Mouse (Mus musculus) adrenal gland (tissue): ENCODE measurements around the gene Gtdc1.

Experiments
- intact Hi-C: fragments of 180-260 bp; cut with DNase I; formaldehyde crosslinking; loops from one replicate; pipeline ENCODE4 v1.15.1; 2025

The Gtdc1 gene

DNA sequence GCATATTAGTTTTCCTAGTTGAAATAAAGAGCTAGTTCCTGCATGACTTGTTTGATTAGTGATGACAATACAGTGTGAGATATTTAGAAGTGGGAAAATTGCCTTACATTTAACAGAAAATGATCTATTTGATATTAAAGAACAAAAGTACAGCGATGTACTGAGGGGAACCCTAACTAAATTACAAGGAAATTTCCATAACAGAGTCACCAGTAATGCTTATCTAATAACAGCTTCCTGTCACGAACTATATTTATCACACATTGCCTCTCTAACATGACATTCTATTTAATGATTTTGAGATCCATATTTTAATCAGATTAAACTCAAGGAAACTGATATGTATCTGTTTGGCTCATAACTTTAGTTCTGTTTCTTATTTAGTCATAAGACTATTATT lies 126.1 kb downstream of the Gtdc1 start:
- intact Hi-C loops: no loop called here

DNA sequence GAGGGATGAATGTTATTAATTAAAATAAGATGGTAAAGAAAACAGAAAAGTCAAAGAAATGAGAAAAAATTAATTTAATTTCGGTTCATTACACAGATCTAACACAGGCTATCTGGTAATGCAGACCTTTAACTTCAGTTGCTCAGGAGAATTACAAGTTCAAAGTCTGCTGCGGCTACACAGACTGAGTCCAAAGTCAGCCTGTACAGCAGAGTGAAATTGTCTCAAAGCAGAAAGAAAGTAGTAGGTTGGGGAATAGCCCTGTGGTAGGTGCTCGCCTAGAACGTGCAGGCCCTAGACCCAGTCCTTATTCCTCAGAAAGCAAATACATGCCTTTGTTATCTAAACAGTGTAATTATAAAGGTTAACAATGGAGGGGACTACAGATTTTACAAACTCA lies 135.6 kb downstream of the Gtdc1 start:
- intact Hi-C loops: no loop called here

- intact Hi-C loops: no loop called here
Observed at GRCm38 (mm10) chr2:44791134-44791533, 136.3 kb downstream of the Gtdc1 start.

GRCm38 (mm10) chr2:44782746-44783145 lies 144.7 kb downstream of the Gtdc1 start:
- intact Hi-C loops: no loop called here

GRCm38 (mm10) chr2:44780961-44781360 lies 146.5 kb downstream of the Gtdc1 start:
- intact Hi-C loops: no loop called here

GRCm38 (mm10) chr2:44763898-44764297 lies 163.6 kb downstream of the Gtdc1 start:
- intact Hi-C loops: no loop called here

- intact Hi-C loops: no loop called here
Observed at GRCm38 (mm10) chr2:44736618-44737017, 190.8 kb downstream of the Gtdc1 start.

DNA sequence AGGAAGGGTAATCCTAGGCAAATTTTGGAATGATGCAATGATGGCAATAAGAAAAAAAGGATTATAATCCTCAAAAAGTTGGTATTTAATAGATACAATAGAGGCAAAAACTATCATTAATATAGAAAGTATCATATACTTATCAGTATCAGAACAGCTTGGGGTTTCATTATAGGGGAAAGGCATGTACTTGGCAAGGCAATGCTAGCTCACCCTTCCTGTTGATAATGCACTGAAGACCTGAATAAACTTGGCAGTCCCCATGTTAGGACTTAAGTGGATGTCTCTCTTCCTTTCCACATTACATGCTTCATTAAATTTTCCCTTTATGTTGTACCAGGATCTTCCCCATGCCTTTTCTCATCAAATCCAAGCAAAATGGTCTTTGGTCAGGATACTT lies 206.0 kb downstream of the Gtdc1 start:
- intact Hi-C loops: no loop called here

- intact Hi-C loops: no loop called here
Observed at GRCm38 (mm10) chr2:44705883-44706615, 221.4 kb downstream of the Gtdc1 start.

- intact Hi-C loops: no loop called here
Observed at GRCm38 (mm10) chr2:44700276-44700675, 227.2 kb downstream of the Gtdc1 start.

- intact Hi-C loops: no loop called here
Observed at GRCm38 (mm10) chr2:44696441-44696840, 231.0 kb downstream of the Gtdc1 start.

- intact Hi-C loops: no loop called here
Observed at GRCm38 (mm10) chr2:44693898-44694297, 233.6 kb downstream of the Gtdc1 start.

GRCm38 (mm10) chr2:44664049-44664448 lies 263.4 kb downstream of the Gtdc1 start:
- intact Hi-C loops: no loop called here

- intact Hi-C loops: no loop called here
Observed at GRCm38 (mm10) chr2:44659870-44660269, 267.6 kb downstream of the Gtdc1 start.

GRCm38 (mm10) chr2:44659011-44659410 lies 268.4 kb downstream of the Gtdc1 start:
- intact Hi-C loops: no loop called here

DNA sequence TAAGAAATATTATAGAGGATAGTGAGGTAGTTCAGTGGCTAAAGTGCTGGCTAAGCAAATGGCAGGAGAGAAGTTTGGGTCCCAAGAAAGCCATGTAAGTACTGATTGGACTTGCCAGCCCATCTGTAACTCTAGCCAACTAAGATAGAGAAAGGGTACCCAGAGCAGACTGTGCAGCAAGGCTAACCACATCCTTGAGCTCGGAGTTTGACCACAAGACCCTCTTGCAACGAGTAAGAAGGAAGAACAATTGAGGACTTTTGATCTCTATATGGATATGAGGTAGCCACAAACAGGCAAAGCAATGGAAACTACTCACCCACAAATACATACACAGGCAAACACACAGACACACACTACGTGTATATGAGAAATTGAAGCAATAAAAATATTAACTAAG lies 278.9 kb downstream of the Gtdc1 start:
- intact Hi-C loops: no loop called here

GRCm38 (mm10) chr2:44646398-44646797 lies 281.1 kb downstream of the Gtdc1 start:
- intact Hi-C loops: no loop called here

DNA sequence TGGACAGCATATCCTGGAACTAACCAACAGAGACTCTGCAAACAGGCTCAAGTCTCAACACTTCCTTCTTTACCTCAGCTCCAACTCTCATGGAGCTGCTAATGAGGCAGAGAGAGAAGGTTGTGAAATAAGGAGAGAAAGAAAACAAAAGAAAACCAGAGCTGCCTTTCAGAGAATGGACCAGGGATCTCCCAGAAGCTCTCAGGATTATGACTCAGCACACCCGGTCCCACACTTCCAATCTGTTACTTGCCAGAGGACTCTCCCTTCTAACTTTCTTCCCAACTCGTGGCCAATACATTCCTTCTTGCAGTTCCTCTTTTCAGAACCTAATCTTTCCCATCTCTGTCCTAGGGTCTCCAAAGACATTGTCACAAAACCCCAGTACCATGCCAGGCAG lies 288.1 kb downstream of the Gtdc1 start:
- intact Hi-C loops: no loop called here

GRCm38 (mm10) chr2:44638157-44638556 lies 289.3 kb downstream of the Gtdc1 start:
- intact Hi-C loops: no loop called here

DNA sequence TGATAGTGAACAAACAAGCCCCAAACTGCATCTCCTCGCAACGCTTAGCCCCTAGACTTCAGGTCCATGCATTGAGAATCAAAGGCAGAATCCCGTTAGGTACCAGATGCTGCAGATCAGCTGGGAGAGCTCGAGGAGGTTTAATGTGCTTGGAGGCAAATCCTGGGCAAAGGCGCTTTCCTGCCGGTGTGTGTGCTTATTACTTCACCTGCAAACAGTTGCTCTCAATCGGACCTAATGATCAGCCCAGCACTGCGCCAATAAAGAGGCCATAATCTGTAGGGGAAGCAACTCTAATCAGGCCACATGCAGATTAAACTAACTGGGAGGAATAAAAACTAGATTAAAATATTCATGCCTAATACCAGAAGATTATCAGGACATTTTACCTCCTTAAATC lies 293.5 kb downstream of the Gtdc1 start:
- intact Hi-C loops: no loop called here

DNA sequence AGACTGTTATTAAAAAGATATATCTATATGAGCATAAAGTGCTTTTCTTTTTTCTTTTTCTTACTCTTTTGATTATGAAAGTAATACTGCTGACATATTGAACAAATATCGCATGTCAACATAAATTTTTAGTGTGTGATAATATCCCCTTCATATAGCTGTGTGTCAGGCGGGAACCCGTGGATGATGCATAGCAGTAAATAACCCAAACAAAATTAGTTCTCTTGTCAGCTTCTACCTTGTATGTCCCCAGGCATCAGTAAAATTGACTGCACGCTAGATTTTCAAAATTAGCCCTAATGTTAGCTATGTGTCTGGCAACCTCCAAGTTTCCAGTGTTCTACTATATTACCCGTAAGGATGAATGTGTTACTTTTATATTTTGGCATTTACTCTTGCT lies 294.4 kb downstream of the Gtdc1 start:
- intact Hi-C loops: no loop called here

- intact Hi-C loops: no loop called here
Observed at GRCm38 (mm10) chr2:44632584-44632983, 294.9 kb downstream of the Gtdc1 start.

- intact Hi-C loops: no loop called here
Observed at GRCm38 (mm10) chr2:44631064-44631463, 296.4 kb downstream of the Gtdc1 start.

DNA sequence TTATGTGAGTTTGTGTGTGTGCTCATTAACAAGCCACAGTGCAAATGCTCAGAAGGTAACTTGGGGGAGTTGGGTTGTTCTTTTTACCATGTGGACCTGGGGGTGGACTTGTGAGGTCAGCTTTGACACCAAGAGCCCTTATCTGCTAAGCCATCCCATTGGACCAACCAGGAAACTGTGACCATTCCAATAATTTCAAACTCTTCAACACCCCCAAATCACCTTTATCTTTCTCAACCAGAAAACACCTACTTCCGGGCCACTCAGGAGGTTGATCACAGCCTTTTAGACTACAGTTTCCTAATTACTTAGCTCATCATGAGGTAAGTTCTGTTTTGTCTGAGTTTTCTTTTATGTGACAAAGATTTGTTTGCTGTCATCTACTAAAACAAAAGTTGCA lies 298.7 kb downstream of the Gtdc1 start:
- intact Hi-C loops: no loop called here
